Mouse (Mus musculus) stomach, embryonic 15.5 days (tissue): ENCODE measurements at regions not wholly inside any gene's neighbourhood (a gene's known extent, or its start where the extent isn't known, plus 50 kb on each side); places are given as distances from the start of the nearest gene placed in this dataset.

Source experiments
- ATAC-seq: fragments of 200-750 bp; cut with Nextera tagmentation; 2 replicates; pipeline ENCODE4 v1.8.0; 2017; ENCODE audit warnings: low read depth, moderate number of reproducible peaks, moderate TSS enrichment; ENCODE audit not compliant: insufficient read depth, low FRiP score
- H3K27ac ChIP-seq: fragments of 300-500 bp; sonication (generic); 2 replicates; pipeline ENCODE4 v1.5.1; 2015; ENCODE audit warnings: mild to moderate bottlenecking, inconsistent platforms
- H3K27me3 ChIP-seq: fragments of 300-500 bp; sonication (generic); replicated peaks from 2 replicates; pipeline ENCODE4 v1.6.1; 2015; ENCODE audit warnings: inconsistent platforms
- H3K36me3 ChIP-seq: fragments of 300-500 bp; sonication (generic); 2 replicates; pipeline ENCODE4 v1.6.1; 2015; ENCODE audit warnings: inconsistent platforms
- H3K4me1 ChIP-seq: fragments of 300-500 bp; sonication (generic); 2 replicates; pipeline ENCODE4 v1.6.1; 2015; ENCODE audit warnings: inconsistent platforms
- H3K4me2 ChIP-seq: fragments of 300-500 bp; sonication (generic); 2 replicates; pipeline ENCODE4 v1.6.1; 2015; ENCODE audit warnings: mild to moderate bottlenecking, inconsistent platforms
- H3K4me3 ChIP-seq: fragments of 300-500 bp; sonication (generic); replicated peaks from 2 replicates; pipeline ENCODE4 v1.5.1; 2015; ENCODE audit warnings: inconsistent platforms
- H3K9ac ChIP-seq: fragments of 300-500 bp; sonication (generic); 2 replicates; pipeline ENCODE4 v1.6.1; 2015; ENCODE audit warnings: inconsistent platforms
- H3K9me3 ChIP-seq: fragments of 300-500 bp; sonication (generic); 2 replicates; pipeline ENCODE4 v1.6.1; 2016; ENCODE audit warnings: inconsistent platforms
- WGBS: fragments of 180-500 bp; shearing (Covaris S2); methylation state at CpG from one replicate; pipeline ENCODE4 v1.1.7; 2015; 5-methylcytosine and 5-hydroxymethylcytosine counted together

DNA sequence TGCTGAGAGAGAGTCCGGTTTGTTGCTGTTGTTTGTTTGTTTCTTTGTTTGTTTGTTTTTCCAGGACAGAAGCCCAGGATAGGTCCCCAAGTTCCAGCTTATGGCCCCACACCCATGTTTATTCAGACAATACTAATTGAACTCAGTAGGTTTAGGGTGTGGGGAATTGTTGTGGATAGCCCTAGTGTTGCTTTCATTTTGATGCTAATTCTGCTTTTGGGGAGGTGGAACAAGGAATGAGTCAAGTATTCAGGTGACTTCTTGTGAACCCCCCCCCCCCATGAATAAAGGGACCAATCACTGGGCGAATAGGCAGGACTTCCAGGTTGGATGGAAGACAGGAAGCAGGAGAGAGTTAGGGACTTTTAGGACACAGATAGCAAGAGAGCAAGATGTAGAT, 75.0 kb upstream of the Intu start:
- WGBS: 76% methylated on average over 2 of the region's 2 CpGs
- Histone ChIP-seq H3K4me2 (no peak overlapping the region), H3K9ac (no peak overlapping the region), H3K9me3 (no peaks in the 10 kb centered on the region), H3K4me3 (no peak overlapping the region), H3K4me1 (0 out of 2 replicates have a peak, but pooled peaks cover 5% of the 10 kb centered on the region), H3K36me3 (no peaks in the 10 kb centered on the region), H3K27ac (no peak overlapping the region), H3K27me3 (no peaks in the 10 kb centered on the region)
- no peak for ATAC-seq

DNA sequence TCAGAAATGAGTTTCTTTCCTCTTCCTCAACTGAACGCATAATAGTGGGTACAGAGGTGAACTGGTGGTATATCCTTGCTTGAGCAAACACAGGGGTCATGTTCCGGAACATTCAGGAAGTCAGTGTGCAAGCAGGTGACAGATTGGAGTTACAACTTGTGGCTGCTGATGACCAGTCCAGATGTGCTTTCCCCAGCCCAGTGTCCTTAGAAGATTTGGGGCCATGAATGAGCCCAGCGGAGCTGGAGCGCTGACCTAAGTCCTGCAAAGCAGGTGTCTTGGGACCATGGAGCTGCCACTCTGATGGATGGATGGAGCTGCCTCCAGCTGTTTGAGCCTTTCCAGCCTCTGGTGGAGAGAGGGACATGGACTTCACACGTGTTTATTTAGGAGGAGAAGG, 72.6 kb upstream of the Intu start:
- Histone ChIP-seq H3K27ac (no peak overlapping the region), H3K9me3 (no peaks in the 10 kb centered on the region), H3K36me3 (no peaks in the 10 kb centered on the region), H3K4me3 (no peak overlapping the region), H3K9ac (no peak overlapping the region), H3K27me3 (no peaks in the 10 kb centered on the region), H3K4me1 (0 out of 2 replicates have a peak, but pooled peaks cover 5% of the 10 kb centered on the region), H3K4me2 (no peak overlapping the region)
- 76% methylated on average over 5 of the region's 5 CpGs for WGBS
- ATAC-seq: no peak

DNA sequence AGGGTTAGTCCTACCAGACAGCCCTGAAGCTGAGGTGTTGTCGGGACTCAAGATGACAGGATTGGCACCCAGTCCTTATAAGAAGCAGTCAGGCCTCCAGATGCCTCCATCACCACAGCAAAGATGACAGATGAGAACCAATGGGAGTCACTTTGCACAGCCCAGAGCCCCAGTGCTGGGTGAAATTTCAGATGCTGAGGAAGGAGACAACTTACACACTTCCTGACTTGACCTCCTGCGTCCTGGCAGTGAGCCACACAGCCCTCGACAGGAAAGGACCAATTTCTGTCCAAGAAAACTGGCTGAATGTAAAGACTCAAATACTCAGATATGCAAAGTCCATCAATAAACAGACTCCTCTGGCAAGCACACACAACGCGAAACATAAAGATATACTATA, 67.6 kb upstream of the Intu start:
- WGBS: 57% methylated on average over 5 of the region's 5 CpGs
- no peak overlapping the region for H3K4me3 ChIP-seq
- ATAC-seq: no peak
- H3K9ac ChIP-seq: no peak overlapping the region
- H3K27ac ChIP-seq: no peak overlapping the region
- H3K9me3 ChIP-seq: no peaks in the 10 kb centered on the region
- H3K36me3 ChIP-seq: no peaks in the 10 kb centered on the region
- H3K27me3 ChIP-seq: no peaks in the 10 kb centered on the region
- H3K4me2 ChIP-seq: no peak overlapping the region
- no peaks in the 10 kb centered on the region for H3K4me1 ChIP-seq

DNA sequence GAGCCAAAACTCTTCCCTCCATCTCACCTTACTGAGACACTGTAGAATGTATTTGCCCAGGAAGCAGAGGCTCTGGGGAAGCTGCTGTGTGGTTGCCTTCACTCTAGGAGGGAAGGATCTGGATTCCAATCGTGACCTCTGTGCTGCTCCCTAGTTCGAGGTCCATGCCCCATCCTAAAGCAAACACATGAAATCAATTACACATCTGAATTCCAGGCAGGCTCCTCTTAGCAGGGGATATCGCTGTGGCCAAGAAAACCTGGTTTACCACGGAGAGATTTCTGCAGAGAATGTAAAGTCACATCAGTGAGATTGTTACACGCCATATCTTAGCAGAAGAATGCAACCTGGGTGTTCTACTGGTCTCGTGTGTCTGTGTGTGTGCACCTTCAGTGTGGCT, 61.0 kb upstream of the Intu start:
- no peaks in the 10 kb centered on the region for H3K36me3 ChIP-seq
- no peak for ATAC-seq
- 59% methylated on average over 6 of the region's 6 CpGs for WGBS
- H3K9me3 ChIP-seq: no peaks in the 10 kb centered on the region
- no peak overlapping the region for H3K4me3 ChIP-seq
- H3K27me3 ChIP-seq: no peaks in the 10 kb centered on the region
- H3K9ac ChIP-seq: no peak overlapping the region
- H3K4me1 ChIP-seq: no peaks in the 10 kb centered on the region
- H3K4me2 ChIP-seq: no peak overlapping the region
- no peak overlapping the region for H3K27ac ChIP-seq

DNA sequence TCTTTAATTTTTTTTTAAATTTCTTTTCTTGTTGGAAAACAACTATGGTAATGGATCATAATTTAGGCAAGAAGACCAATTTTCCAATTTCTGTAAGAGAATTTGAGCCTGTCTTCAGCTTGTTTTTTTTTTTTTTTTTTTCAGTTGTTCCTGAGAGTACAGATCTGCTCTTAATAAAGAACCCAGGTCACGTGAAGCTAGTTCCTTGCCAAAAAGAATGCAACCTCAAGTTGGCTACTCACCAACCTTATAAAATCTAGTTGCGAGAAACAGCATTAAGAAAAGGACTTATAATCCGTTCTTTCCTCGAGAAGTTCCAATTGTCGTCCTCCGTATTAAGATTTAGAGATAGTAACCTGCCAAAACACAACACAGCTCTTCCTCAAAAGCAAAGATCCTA, 58.3 kb upstream of the Intu start:
- Histone ChIP-seq H3K27ac (no peak overlapping the region), H3K36me3 (no peaks in the 10 kb centered on the region), H3K4me1 (no peaks in the 10 kb centered on the region), H3K9ac (no peak overlapping the region), H3K27me3 (no peaks in the 10 kb centered on the region), H3K4me3 (no peak overlapping the region), H3K4me2 (no peak overlapping the region), H3K9me3 (no peaks in the 10 kb centered on the region)
- no peak for ATAC-seq
- WGBS: 89% methylated on average over 6 of the region's 6 CpGs

DNA sequence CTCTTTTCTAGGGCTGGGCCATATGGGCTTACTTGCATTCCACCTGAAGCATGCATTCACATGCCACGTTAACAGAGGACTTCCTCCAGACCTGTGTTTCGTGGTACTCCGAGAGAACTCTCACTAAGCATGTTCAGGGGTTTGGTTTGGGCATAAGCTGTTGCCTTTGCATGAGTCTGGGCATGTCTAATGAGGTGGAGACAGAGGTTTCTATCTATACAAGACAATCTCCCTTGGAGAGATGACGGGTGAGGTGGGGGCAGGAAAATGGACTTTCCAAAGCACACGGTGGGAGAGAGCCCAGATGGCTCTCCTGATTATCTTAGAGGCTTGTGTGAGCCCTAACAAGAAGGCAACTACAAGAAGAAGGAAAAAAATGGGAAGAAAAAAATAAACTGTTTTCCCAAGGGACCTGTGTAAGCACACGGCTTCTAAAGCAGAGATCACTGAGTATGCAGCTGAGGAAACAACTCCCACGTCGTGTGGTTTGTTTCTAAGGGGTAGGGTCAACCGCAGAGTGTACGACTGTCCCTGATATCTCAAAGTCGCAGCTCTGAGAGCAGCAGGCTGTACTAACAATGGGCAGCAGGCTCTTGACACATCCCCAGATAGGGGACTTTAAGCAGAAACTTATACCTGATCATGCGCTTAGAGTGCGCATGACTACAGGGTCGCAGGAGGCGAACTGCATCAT, 50.7 kb upstream of the Intu start:
- H3K27me3 ChIP-seq: no peaks in the 10 kb centered on the region
- no peak overlapping the region for H3K4me3 ChIP-seq
- H3K27ac ChIP-seq: no peak overlapping the region
- no peaks in the 10 kb centered on the region for H3K36me3 ChIP-seq
- no peak overlapping the region for H3K9ac ChIP-seq
- no peak for ATAC-seq
- H3K9me3 ChIP-seq: no peaks in the 10 kb centered on the region
- H3K4me2 ChIP-seq: no peak overlapping the region
- 67% methylated on average over 15 of the region's 15 CpGs for WGBS
- no peaks in the 10 kb centered on the region for H3K4me1 ChIP-seq
